Mouse (Mus musculus) C2C12 (cell line): ENCODE data around the gene Ttc39b. TPM values are rescaled to one million over a fixed set of nuclear protein-coding genes. Genes with fewer than 3 reads are reported as not detected.

Experiments
- H3K27me3 ChIP-seq: one replicate; pipeline ENCODE4 v1.6.1; 2011; ENCODE audit not compliant: control insufficient read depth, insufficient read depth, insufficient read length
- H3K36me3 ChIP-seq: one replicate; pipeline ENCODE4 v1.6.1; 2011; ENCODE audit not compliant: control insufficient read depth, insufficient read depth
- H3K4me3 ChIP-seq: one replicate; pipeline ENCODE4 v1.5.1; 2011; ENCODE audit warnings: mild to moderate bottlenecking, control low read depth; ENCODE audit not compliant: poor library complexity, insufficient read depth, severe bottlenecking
- H3K79me2 ChIP-seq: one replicate; pipeline ENCODE4 v1.6.1; 2011; ENCODE audit not compliant: control insufficient read depth, insufficient read depth
- H3K79me3 ChIP-seq: one replicate; pipeline ENCODE4 v1.6.1; 2011; ENCODE audit warnings: low read depth, control low read depth
- H3ac ChIP-seq: one replicate; pipeline ENCODE3; 2011; ENCODE audit warnings: low read depth; ENCODE audit not compliant: control insufficient read depth, insufficient read length
- CEBPB ChIP-seq: IDR thresholded peaks from one replicate; pipeline ENCODE4 v1.6.1; 2011; ENCODE audit warnings: low read depth, mild to moderate bottlenecking, control low read depth, moderate library complexity
- CTCF ChIP-seq: IDR thresholded peaks from one replicate; pipeline ENCODE4 v1.5.1; 2011; ENCODE audit not compliant: control insufficient read depth, insufficient read depth, insufficient read length
- FOSL1 ChIP-seq: IDR thresholded peaks from one replicate; pipeline ENCODE4 v1.8.0; 2011; ENCODE audit warnings: mild to moderate bottlenecking, low read length; ENCODE audit not compliant: poor library complexity, insufficient read depth, severe bottlenecking
- MAX ChIP-seq: IDR thresholded peaks from one replicate; pipeline ENCODE4 v1.6.1; 2011; ENCODE audit warnings: mild to moderate bottlenecking, control low read depth
- MYOD1 ChIP-seq: IDR thresholded peaks from one replicate; pipeline ENCODE4 v1.6.1; 2011; ENCODE audit warnings: low read depth; ENCODE audit not compliant: control insufficient read depth, insufficient read length
- MYOG ChIP-seq: IDR thresholded peaks from one replicate; pipeline ENCODE4 v1.6.1; 2011; ENCODE audit not compliant: control insufficient read depth, insufficient read length; ENCODE audit errors: extremely low read depth
- USF1 ChIP-seq: IDR thresholded peaks from one replicate; pipeline ENCODE4 v1.6.1; 2011; ENCODE audit warnings: low read depth, mild to moderate bottlenecking, control low read depth, moderate library complexity
- polyA plus RNA-seq: library from polyadenylated mRNA; unstranded; fragments of >200 nt; fragmentation: generic; extraction: Trizol; gene quantifications from one replicate; pipeline ENCODE4 v1.2.1, GENCODE M21; 2012; ENCODE audit warnings: missing spikeins

Gene Ttc39b
- polyA plus RNA-seq, 1 experiment = 23.6 TPM

DNA sequence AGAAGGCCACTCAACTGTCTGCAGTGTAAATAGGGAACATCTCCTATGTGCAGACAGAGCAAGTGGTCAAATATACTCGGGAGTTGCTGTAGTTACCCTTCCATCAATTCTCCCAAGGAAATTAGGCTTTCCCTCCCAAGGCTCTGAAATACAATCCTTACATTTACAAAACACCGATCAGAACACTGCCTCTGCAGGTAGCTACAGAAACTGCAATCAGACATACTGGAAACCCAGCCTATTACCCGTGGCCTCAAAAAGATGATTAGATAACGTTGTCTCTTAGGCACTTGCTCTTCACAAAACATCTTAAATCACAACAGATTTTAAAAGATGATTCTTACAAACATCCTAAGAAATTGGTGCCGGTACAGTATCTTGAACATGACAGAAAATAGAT lies 99.8 kb downstream of the Ttc39b start:
- H3K4me3 ChIP-seq = no peak overlapping the region
- no peaks in the 10 kb centered on the region for H3K27me3 ChIP-seq
- H3K79me2 ChIP-seq = no peaks in the 10 kb centered on the region
- no peaks in the 10 kb centered on the region for H3K79me3 ChIP-seq
- no peak overlapping the region for H3ac ChIP-seq
- peaks cover 37% of the 10 kb centered on the region for H3K36me3 ChIP-seq
- TF ChIP-seq MYOG = no peak
- TF ChIP-seq FOSL1 = no peak
- TF ChIP-seq CEBPB = no peak
- no peak for TF ChIP-seq CTCF
- TF ChIP-seq MAX = no peak
- TF ChIP-seq MYOD1 = no peak
- no peak for TF ChIP-seq USF1

DNA sequence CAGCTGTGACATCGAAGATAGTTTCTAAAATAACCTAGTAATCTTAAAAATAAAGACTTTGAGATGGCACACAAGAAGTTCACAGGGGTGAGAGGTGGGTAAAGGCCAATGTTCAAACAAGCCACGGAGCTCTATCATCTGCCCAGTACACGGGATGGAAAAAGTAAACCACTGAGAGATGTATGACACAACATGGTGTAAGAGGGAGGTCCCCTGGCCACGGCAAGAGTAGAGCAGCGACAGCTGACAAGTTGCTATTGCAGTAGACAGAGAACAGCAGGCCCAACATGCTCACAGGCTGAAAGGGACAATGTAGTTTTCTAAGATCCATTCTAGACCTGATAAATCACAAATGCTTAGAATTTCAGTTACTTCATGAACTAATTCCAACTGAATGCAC lies 100.9 kb downstream of the Ttc39b start:
- H3K27me3 ChIP-seq = no peaks in the 10 kb centered on the region

DNA sequence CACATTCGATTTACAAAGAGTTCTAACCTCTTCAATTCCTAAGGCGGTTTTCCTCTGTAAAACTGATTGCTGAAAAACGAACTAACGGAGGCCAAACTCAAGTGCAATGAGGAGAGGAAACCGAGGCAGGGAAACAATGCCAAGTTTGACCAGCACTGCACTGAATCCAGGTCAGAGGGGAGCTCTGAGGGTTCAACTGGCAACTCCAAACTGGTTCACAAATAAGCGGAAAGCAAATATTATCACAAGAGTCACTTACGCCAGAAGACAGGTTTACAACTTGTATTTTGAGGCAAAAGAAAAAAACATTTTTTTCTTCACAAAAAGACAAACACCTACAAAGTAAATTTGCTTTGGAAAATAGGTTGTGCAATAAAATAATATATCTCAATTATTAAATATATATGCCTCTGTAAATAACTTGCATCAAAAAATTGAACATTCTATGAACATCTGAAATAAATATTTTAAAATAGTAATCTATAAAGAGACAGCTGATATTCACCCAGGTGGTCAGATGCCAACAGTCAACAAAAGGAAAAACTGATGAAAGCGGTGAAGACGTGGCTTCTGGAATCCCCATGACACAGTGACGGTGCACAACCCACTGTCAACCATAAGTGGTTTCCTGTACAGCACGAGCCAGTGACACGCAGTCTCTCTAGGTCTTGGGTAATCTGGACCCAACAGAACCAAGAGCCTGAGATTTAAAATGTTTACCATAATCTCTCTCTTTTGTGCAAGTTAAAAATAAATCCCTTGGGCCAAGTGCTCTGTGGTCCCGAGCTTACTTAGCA lies 103.1 kb downstream of the Ttc39b start:
- Histone ChIP-seq H3K4me3 (no peak overlapping the region), H3K36me3 (peaks cover 7% of the 10 kb centered on the region), H3K79me3 (no peaks in the 10 kb centered on the region), H3K79me2 (no peaks in the 10 kb centered on the region), H3ac (no peak overlapping the region), H3K27me3 (no peaks in the 10 kb centered on the region)
- TF ChIP-seq MAX (no peak), CEBPB (no peak), CTCF (no peak), MYOG (no peak), MYOD1 (no peak), FOSL1 (no peak), USF1 (no peak)

More for the DNA sequence above, 100.9 kb downstream of the Ttc39b start:
- Histone ChIP-seq H3K79me2 (no peaks in the 10 kb centered on the region), H3K36me3 (peaks cover 27% of the 10 kb centered on the region), H3K4me3 (no peak overlapping the region), H3ac (no peak overlapping the region), H3K79me3 (no peaks in the 10 kb centered on the region)
- TF ChIP-seq MYOD1 = no peak
- no peak for TF ChIP-seq CEBPB
- TF ChIP-seq USF1 = no peak

DNA sequence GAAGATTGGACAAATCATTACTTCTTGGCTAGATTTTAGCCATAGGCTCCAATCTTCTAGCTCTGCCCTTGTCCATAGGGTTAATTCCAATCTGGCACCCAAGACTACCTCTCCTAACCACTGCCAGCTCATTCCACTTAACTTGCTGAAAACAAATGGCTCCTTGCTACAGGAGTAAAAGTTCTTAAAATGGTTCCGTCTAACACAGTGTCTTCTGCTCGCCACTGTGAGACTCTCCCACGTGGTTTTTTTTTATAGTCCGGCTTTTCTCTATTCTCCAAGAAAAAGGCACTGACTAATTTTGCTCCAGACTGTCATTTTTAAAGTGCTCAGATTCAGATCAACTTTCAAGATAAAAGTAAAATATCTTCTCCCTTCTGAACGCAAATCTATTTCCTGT lies 104.8 kb downstream of the Ttc39b start:
- Histone ChIP-seq H3ac (no peak overlapping the region), H3K79me3 (no peaks in the 10 kb centered on the region), H3K79me2 (no peaks in the 10 kb centered on the region), H3K27me3 (no peaks in the 10 kb centered on the region), H3K36me3 (no peaks in the 10 kb centered on the region), H3K4me3 (no peak overlapping the region)
- TF ChIP-seq USF1 (no peak), CTCF (no peak), MYOG (no peak)

DNA sequence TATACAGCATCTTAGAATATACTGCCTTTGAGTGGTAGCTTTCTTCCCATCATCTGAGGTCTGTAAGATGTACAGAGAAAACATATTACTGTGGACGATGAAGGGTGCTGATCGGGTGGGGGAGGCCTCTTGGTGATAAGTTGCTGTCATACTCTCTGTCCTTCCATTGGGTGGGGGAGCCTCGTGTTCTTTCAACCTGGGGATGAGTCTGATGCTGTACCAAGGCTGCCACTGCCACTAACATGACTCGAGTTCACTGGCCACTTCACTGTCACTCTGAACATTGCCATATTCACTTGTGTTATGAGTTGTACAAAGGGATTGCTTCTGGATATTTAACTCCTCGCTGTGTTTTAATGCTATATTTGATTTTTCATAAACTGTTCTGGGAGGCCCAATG lies 106.9 kb downstream of the Ttc39b start:
- Histone ChIP-seq H3K27me3 (no peaks in the 10 kb centered on the region), H3K36me3 (no peaks in the 10 kb centered on the region), H3K79me2 (no peaks in the 10 kb centered on the region), H3K4me3 (no peak overlapping the region), H3K79me3 (no peaks in the 10 kb centered on the region), H3ac (no peak overlapping the region)
- TF ChIP-seq USF1 (no peak), MYOD1 (no peak), CTCF (no peak), MAX (no peak), FOSL1 (no peak), MYOG (no peak), CEBPB (no peak)

DNA sequence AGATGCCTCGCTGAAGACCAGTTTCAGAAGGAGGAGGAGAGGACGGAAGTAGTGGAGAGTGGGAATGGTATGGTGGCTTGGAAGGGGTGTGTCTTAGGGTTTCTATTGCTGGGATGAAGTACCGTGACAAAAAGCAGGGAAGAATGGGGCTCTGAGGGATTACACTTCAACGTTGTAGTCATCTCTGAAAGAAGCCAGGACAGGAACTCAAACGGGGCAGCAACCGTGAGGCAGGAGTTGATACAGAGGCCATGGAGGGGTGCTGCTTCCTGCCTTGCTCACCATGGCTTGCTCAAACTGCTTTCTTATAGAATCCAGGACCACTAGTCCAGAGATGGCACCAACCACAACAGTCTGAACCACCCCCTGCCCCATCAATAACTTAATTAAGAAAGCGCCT lies 107.7 kb downstream of the Ttc39b start:
- no peaks in the 10 kb centered on the region for H3K79me3 ChIP-seq
- no peaks in the 10 kb centered on the region for H3K27me3 ChIP-seq
- no peak overlapping the region for H3K4me3 ChIP-seq
- H3ac ChIP-seq = no peak overlapping the region
- no peaks in the 10 kb centered on the region for H3K36me3 ChIP-seq
- TF ChIP-seq FOSL1 = no peak
- TF ChIP-seq MYOG = no peak
- no peak for TF ChIP-seq MAX
- TF ChIP-seq MYOD1 = no peak
- TF ChIP-seq CEBPB = no peak
- no peak for TF ChIP-seq USF1
- TF ChIP-seq CTCF = no peak
- no peaks in the 10 kb centered on the region for H3K79me2 ChIP-seq
